Mouse (Mus musculus) induced T-regulatory cell, adult 2 months (primary cell): ENCODE data around the gene Olfr1033.
"Not testable (repeated sequence)": the region's sequence is repeated elsewhere in the genome, so short reads cannot be mapped to it uniquely, and the experiment has no call there.

ENCODE experiments used
- DNase-seq: peaks from one replicate; pipeline ENCODE4 v3.0.0-alpha.2; 2012; ENCODE audit warnings: low read depth

The Olfr1033 gene

DNA sequence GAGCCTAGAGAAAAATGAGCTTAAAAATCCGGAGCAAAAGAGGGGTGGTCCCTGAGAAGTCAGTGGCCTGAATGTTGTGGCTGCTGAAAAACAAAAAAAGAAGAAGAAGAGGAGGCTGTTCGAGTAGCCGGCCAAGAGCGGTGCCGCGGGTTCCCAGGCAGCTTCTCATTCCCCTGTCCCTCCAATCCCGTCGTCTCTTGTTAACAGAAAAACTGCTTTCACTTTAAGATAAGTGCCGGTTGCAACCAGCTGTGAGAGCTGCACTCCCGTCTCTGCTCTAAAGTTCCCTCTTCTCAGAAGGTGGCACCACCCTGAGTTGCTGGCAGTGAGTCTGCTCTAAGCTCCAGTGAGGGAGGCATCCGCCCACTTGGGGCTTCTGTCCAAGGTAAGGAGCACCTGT, at the start of gene Olfr1033:
Gene Olfr1033 (plus strand): TSS at position 228 of the 400 bp plus-strand sequence.
- not testable (repeated sequence) for DNase-seq

DNA sequence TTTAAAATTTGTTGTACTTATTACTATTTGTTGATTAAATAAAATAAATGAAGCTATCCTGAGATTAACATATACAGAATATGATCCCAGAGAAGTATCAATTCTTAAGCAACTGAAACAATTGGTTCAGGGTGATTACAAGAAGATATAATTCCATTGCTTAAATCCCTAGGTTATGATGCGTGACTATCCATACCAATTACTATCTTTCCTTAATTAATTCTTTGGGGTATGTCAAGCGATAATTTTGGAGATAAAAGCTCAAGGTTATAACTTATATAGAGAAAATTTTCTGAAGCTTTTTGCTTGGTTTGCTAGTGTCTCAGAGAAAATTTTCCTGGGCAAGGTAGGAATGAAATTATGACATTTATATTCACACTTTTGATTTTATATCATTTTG, 46.8 kb upstream of the Olfr1033 start, which contains the start of gene Olfr1029:
Gene Olfr1029 (plus strand): TSS at position 301 of the 400 bp plus-strand sequence.
- DNase-seq: no peak

DNA sequence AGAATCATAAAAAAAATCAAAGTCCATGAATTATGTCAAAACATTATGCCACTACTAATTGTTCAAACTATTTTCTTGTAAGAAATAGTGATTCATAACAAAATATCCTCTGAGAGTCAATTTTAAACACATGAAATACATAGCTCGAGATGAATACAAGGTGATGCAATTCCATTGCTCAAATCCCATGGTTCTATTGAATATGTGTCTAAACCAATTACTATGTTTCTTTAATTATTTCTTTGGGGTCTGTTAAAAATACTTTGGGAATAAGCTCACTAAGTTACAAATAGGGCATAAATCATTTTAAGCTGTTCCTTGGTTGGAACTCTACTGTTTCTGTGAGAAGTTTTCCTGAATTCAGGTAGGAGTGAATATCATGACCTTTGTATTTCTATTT, 41.5 kb upstream of the Olfr1033 start, which contains the start of gene Olfr1030:
Gene Olfr1030 (plus strand): TSS at position 301 of the 400 bp plus-strand sequence.
- no peak for DNase-seq

- DNase-seq: no peak
These were observed 30.4 kb upstream of the Olfr1033 start, which contains the start of gene Olfr1031 for GRCm38 (mm10) chr2:85990004-85990403. Olfr1031 (plus strand) TSS chr2:85990304.

- DNase-seq: no peak
These were observed 15.2 kb upstream of the Olfr1033 start, which contains the start of gene Olfr1032 for GRCm38 (mm10) chr2:86005240-86005639. Olfr1032 (plus strand) TSS chr2:86005540.

- not testable (repeated sequence) for DNase-seq
These were observed 1.1 kb downstream of the Olfr1033 start for GRCm38 (mm10) chr2:86021518-86021917.

- no peak for DNase-seq
These were observed 25.1 kb downstream of the Olfr1033 start, which contains the start of gene Olfr1034 for GRCm38 (mm10) chr2:86045561-86045960. Olfr1034 (plus strand) TSS chr2:86045861.

DNA sequence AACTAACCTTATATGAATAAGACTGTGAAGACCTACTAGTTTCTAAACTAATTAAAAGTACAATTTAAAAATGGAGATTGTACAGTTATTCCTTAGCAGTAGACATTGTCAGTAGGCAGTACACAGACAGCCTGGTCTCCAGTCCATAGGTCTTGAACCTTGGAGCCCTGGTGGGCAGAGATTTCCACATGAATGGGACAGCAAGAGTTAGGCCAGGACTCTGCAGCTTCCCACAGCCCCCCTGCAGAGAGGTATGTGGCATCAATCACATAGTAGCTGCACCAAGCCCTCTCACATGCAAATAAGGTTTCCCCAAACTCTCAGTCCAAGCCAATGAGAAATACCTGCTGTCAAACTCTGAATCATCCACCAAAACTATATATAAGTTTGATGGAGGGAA, 30.3 kb downstream of the Olfr1033 start:
- DNase-seq: not testable (repeated sequence)

GRCm38 (mm10) chr2:86063766-86064165, 43.3 kb downstream of the Olfr1033 start:
- not testable (repeated sequence) for DNase-seq

- no peak for DNase-seq
These were observed 49.8 kb downstream of the Olfr1033 start for GRCm38 (mm10) chr2:86070189-86070588.

DNA sequence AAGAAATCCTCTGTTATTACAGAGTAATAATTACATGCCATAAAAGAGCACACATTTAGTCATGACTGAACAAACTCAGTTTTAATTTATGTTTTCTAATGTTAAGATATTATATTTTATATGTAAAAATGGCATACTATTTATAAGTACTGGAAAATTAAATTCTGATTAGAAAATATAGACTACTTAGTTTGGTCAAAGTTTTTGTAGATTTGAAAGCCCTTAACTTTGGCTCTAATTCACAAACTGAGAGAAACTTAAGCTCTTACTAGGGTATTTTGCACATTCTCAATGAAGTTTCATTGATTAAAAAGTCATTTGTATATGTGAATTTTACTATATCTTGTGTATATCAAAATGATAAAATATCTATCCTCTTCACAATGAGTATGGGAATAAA, 53.3 kb downstream of the Olfr1033 start, which contains the start of gene Olfr1036:
Gene Olfr1036 (plus strand): TSS at position 301 of the 400 bp plus-strand sequence.
- DNase-seq: not testable (repeated sequence)

DNA sequence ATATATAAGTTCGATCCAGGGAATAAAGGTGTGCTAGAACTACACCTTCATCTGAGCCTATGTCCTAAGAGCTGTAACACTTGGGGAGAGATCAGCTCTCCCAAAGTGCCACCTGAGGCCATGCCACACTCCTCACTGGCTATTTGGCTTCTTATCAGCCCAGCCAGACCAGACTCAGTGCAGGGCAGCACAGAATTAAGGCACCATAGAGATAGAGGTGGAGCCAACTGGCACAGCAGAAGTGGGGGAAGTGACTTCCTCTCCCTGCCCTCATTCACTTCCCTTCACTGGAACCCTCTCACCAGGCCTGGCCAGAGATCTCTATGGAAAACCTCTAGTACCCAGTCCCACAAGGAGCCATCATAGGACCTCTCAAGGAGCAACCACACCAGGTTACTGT, 60.0 kb downstream of the Olfr1033 start:
- DNase-seq: not testable (repeated sequence)

- DNase-seq: no peak
These were observed 66.9 kb downstream of the Olfr1033 start, which contains the start of gene Olfr1037 for GRCm38 (mm10) chr2:86087285-86087684. Olfr1037 (minus strand) TSS chr2:86087385.
